In genomic region chr2:32543031-32543449, GRCm38 (mm10) we compare ENCODE assay signal across 19 mouse cellular contexts. TPM values are rescaled to one million over a fixed set of nuclear protein-coding genes. Genes with fewer than 3 reads are reported as not detected.
DNase-seq lines count a peak whose midpoint lies in the region; ATAC-seq and TF ChIP-seq lines count a peak whose summit lies in the region.
"Had no signal": no experiment of that assay in that cellular context is flagged by ENCODE, and none has a peak within 500 bp of the region (broad histone marks: within the 10 kb centered on the region; RNA-seq: fewer than 3 reads in every experiment).

No protein-coding gene starts in this region.

- DNase-seq in heart, postnatal 4 days = no peak
- peak; percentile 14 for DNase-seq in lung, postnatal 0 days (ENCODE audit: low spot score)
- DNase-seq in lung, postnatal 36 days = no peak
- peak; percentile 76 for DNase-seq in brain, adult 2 months (ENCODE audit: low read depth, low spot score)
- DNase-seq in urinary bladder, postnatal 25 days (ENCODE audit: low spot score) = no peak
- DNase-seq in lung, adult 2 months = no peak
- DNase-seq: gastrocnemius, postnatal 36 days; heart, postnatal 14 days; kidney, adult 8-10 months; kidney, postnatal 25 days; lung, postnatal 14 days had no signal

- no peak for TF ChIP-seq POLR2A in cortical plate, adult 2 months (IDR thresholded peaks at IDR 0.05; ENCODE audit: extremely low read depth, insufficient read depth, low read length)
- no peak for TF ChIP-seq POLR2A in lung, adult 2 months (IDR thresholded peaks at IDR 0.05; ENCODE audit: borderline replicate concordance, extremely low read depth, low read depth, low read length)

- TF ChIP-seq CTCF in lung, postnatal 0 days (IDR thresholded peaks at IDR 0.05) = no peak
- TF ChIP-seq CTCF in cortical plate, adult 2 months (IDR thresholded peaks at IDR 0.05; ENCODE audit: extremely low read depth, insufficient read depth, low read length) = no peak
- no peak for TF ChIP-seq CTCF in lung, adult 2 months (IDR thresholded peaks at IDR 0.05; ENCODE audit: insufficient read depth, low read length)

- H3K4me1 ChIP-seq in heart, embryonic 16.5 days (ENCODE audit: control insufficient read depth, insufficient read depth, low read length) = peaks cover 53% of the 10 kb centered on the region
- H3K4me1 ChIP-seq in lung, postnatal 0 days (ENCODE audit: insufficient read depth, low read depth, low read length) = peaks cover 24% of the 10 kb centered on the region
- peaks cover 4% of the 10 kb centered on the region; the same call in 1 of the 2 replicates for H3K4me1 ChIP-seq in cortical plate, adult 2 months (ENCODE audit: control insufficient read depth, insufficient read depth, low read length)
- H3K4me1 ChIP-seq in lung, adult 2 months (ENCODE audit: control insufficient read depth, insufficient read depth, low read length) = peaks cover 14% of the 10 kb centered on the region; the same call in 1 of the 2 replicates

- no peak for ATAC-seq in heart, embryonic 16.5 days (replicated peaks; ENCODE audit: extremely low read depth, insufficient read depth, low FRiP score)
- ATAC-seq in lung, postnatal 0 days = no peak
- ATAC-seq: forebrain, embryonic 13.5 days had no signal

- no peak overlapping the region for H3K4me3 ChIP-seq in heart, embryonic 16.5 days (ENCODE audit: low read length)
- H3K4me3 ChIP-seq in lung, postnatal 0 days (ENCODE audit: low read depth, low read length) = no peak overlapping the region
- H3K4me3 ChIP-seq in cortical plate, adult 2 months (ENCODE audit: insufficient read depth, low read length) = no peak overlapping the region
- H3K4me3 ChIP-seq in lung, adult 2 months (replicated peaks; ENCODE audit: extremely low read depth, low read depth, low read length) = no peak overlapping the region
- H3K4me3 ChIP-seq: forebrain, embryonic 13.5 days; hindbrain, embryonic 15.5 days; limb, embryonic 12.5 days; midbrain, embryonic 10.5 days had no signal

- WGBS in heart, embryonic 16.5 days = 20% methylated on average over 3 of the region's 3 CpGs
- WGBS in lung, postnatal 0 days = 43% methylated on average over 3 of the region's 3 CpGs
- WGBS in lung, adult 2 months = 42% methylated on average over 3 of the region's 3 CpGs

- no peaks in the 10 kb centered on the region for H3K36me3 ChIP-seq in heart, embryonic 16.5 days (ENCODE audit: control insufficient read depth, insufficient read depth)
- no peaks in the 10 kb centered on the region for H3K36me3 ChIP-seq in lung, postnatal 0 days (ENCODE audit: insufficient read depth, low read length)
- H3K36me3 ChIP-seq: hindbrain, embryonic 15.5 days had no signal

- no peak overlapping the region for H3K9ac ChIP-seq in heart, embryonic 16.5 days (ENCODE audit: low read length)
- no peak overlapping the region for H3K9ac ChIP-seq in lung, postnatal 0 days (replicated peaks; ENCODE audit: low read depth)
- H3K9ac ChIP-seq: forebrain, embryonic 13.5 days; hindbrain, embryonic 15.5 days; limb, embryonic 12.5 days; liver, embryonic 14.5 days had no signal

- no peaks in the 10 kb centered on the region for H3K9me3 ChIP-seq in heart, embryonic 16.5 days (replicated peaks; ENCODE audit: control insufficient read depth, low read length)
- H3K9me3 ChIP-seq in lung, postnatal 0 days (ENCODE audit: low read length) = no peaks in the 10 kb centered on the region
- H3K9me3 ChIP-seq: forebrain, embryonic 13.5 days; hindbrain, embryonic 15.5 days; limb, embryonic 12.5 days; midbrain, embryonic 10.5 days had no signal

- H3K4me2 ChIP-seq in heart, embryonic 16.5 days (ENCODE audit: low read depth, low read length) = 0 out of 2 replicates have a peak overlapping the region, but pooled peaks have one; percentile 3
- no peak overlapping the region for H3K4me2 ChIP-seq in lung, postnatal 0 days (replicated peaks; ENCODE audit: low read depth, low read length)
- H3K4me2 ChIP-seq: forebrain, embryonic 13.5 days; hindbrain, embryonic 15.5 days; limb, embryonic 12.5 days had no signal

- no peak overlapping the region for H3K27ac ChIP-seq in heart, embryonic 16.5 days (ENCODE audit: low read length)
- H3K27ac ChIP-seq in lung, postnatal 0 days (ENCODE audit: low read length) = peak overlapping the region; percentile 20; the same call in 1 of the 2 replicates
- H3K27ac ChIP-seq in cortical plate, adult 2 months (ENCODE audit: insufficient read depth, low read length) = peak overlapping the region; percentile 13; the same call in 1 of the 2 replicates
- H3K27ac ChIP-seq: forebrain, embryonic 13.5 days; hindbrain, embryonic 15.5 days; limb, embryonic 12.5 days; liver, embryonic 14.5 days; midbrain, embryonic 10.5 days had no signal

- no peaks in the 10 kb centered on the region for H3K27me3 ChIP-seq in heart, embryonic 16.5 days (ENCODE audit: control insufficient read depth, insufficient read depth, low read length)
- H3K27me3 ChIP-seq in lung, postnatal 0 days (replicated peaks; ENCODE audit: insufficient read depth, low read length) = no peaks in the 10 kb centered on the region
- H3K27me3 ChIP-seq: forebrain, embryonic 13.5 days; hindbrain, embryonic 15.5 days; limb, embryonic 12.5 days had no signal

- no peak for TF ChIP-seq EP300 in lung, postnatal 0 days (IDR thresholded peaks at IDR 0.05)

RNA-seq across cellular contexts. Expression of gene Fam102a, which starts 7.9 kb away (rescaled TPM):
- polyA plus RNA-seq in heart, embryonic 16.5 days (2015; fragmentation: Nextera tagmentation; extraction: Ambion mirVana) = 5.8 and 6.6 TPM in 2 replicates
- 10 to 100 TPM in 1 of 2 experiments, 1 to 10 TPM in 1; 9.9 to 11.0 TPM for total RNA-seq in heart, postnatal 4 days (2021)
- 8.0 and 8.4 TPM in 2 replicates for polyA plus RNA-seq in lung, postnatal 0 days (2015; fragmentation: Nextera tagmentation; extraction: Ambion mirVana)
- polyA plus RNA-seq in cortical plate, adult 2 months (2012; rRNA removed) = 39.2 and 46.7 TPM in 2 replicates
- 23.7 and 24.0 TPM in 2 replicates for polyA plus RNA-seq in lung, adult 2 months (2012; rRNA removed)

RNA-seq across cellular contexts. Expression of gene Dpm2, which starts 27.6 kb away (rescaled TPM):
- polyA plus RNA-seq in heart, embryonic 16.5 days (2015; fragmentation: Nextera tagmentation; extraction: Ambion mirVana) = 72.1 and 73.0 TPM in 2 replicates
- 10 to 100 TPM; 32.5 to 34.4 TPM for total RNA-seq in heart, postnatal 4 days (2021)
- polyA plus RNA-seq in lung, postnatal 0 days (2015; fragmentation: Nextera tagmentation; extraction: Ambion mirVana) = 103 and 112 TPM in 2 replicates
- polyA plus RNA-seq in cortical plate, adult 2 months (2012; rRNA removed) = 153 and 155 TPM in 2 replicates
- 116 and 118 TPM in 2 replicates for polyA plus RNA-seq in lung, adult 2 months (2012; rRNA removed)

RNA-seq across cellular contexts. Expression of gene Pip5kl1, which starts 31.6 kb away (rescaled TPM):
- polyA plus RNA-seq in heart, embryonic 16.5 days (2015; fragmentation: Nextera tagmentation; extraction: Ambion mirVana) = 0.16 and 0.32 TPM in 2 replicates
- total RNA-seq in heart, postnatal 4 days (2021) = under 1 TPM in 1 of 2 experiments, not detected in 1; 0.26 TPM
- polyA plus RNA-seq in lung, postnatal 0 days (2015; fragmentation: Nextera tagmentation; extraction: Ambion mirVana) = not detected in 2 replicates
- polyA plus RNA-seq in cortical plate, adult 2 months (2012; rRNA removed) = 31.3 and 37.6 TPM in 2 replicates
- 0.12 and 0.55 TPM in 2 replicates for polyA plus RNA-seq in lung, adult 2 months (2012; rRNA removed)
- total RNA-seq: gastrocnemius, postnatal 36 days; heart, postnatal 14 days had no signal

RNA-seq across cellular contexts. Expression of gene 9430097D07Rik, which starts 32.4 kb away (rescaled TPM):
- polyA plus RNA-seq in heart, embryonic 16.5 days (2015; fragmentation: Nextera tagmentation; extraction: Ambion mirVana) = not detected in 2 replicates
- not detected for total RNA-seq in heart, postnatal 4 days (2021)
- not detected in 2 replicates for polyA plus RNA-seq in lung, postnatal 0 days (2015; fragmentation: Nextera tagmentation; extraction: Ambion mirVana)
- 1.0 TPM in 2 replicates for polyA plus RNA-seq in cortical plate, adult 2 months (2012; rRNA removed)
- polyA plus RNA-seq in lung, adult 2 months (2012; rRNA removed) = not detected in 2 replicates
- total RNA-seq: adrenal gland, postnatal 4 days; gastrocnemius, postnatal 36 days; heart, postnatal 14 days had no signal
- polyA plus RNA-seq: limb, embryonic 12.5 days had no signal

RNA-seq across cellular contexts. Expression of gene St6galnac4, which starts 43.9 kb away (rescaled TPM):
- 40.6 and 40.7 TPM in 2 replicates for polyA plus RNA-seq in heart, embryonic 16.5 days (2015; fragmentation: Nextera tagmentation; extraction: Ambion mirVana)
- total RNA-seq in heart, postnatal 4 days (2021) = 10 to 100 TPM; 31.6 to 38.6 TPM
- polyA plus RNA-seq in lung, postnatal 0 days (2015; fragmentation: Nextera tagmentation; extraction: Ambion mirVana) = 32.0 and 38.9 TPM in 2 replicates
- polyA plus RNA-seq in cortical plate, adult 2 months (2012; rRNA removed) = 34.8 and 36.6 TPM in 2 replicates
- polyA plus RNA-seq in lung, adult 2 months (2012; rRNA removed) = 39.5 and 40.4 TPM in 2 replicates

Comparison
In these comparisons a context has a peak if more than half of its experiments do, and no peak if none do; other contexts are left out.
1. DNase-seq: peak in lung, postnatal 0 days (single experiment) and brain, adult 2 months (single experiment); none in heart, postnatal 4 days (single experiment), lung, postnatal 36 days (single experiment), urinary bladder, postnatal 25 days (single experiment) and lung, adult 2 months (single experiment).
2. RNA of gene Pip5kl1, which starts 31.6 kb away (polyA plus RNA-seq): 31.3 to 37.6 TPM in cortical plate, adult 2 months; 0.16 to 0.32 TPM in heart, embryonic 16.5 days, 0.12 to 0.55 TPM in lung, adult 2 months and not detected in lung, postnatal 0 days; every median in the first group is over 10 times any median in the second.